Mouse (Mus musculus): ENCODE results near the gene Tmie.

Tmie gene

DNA sequence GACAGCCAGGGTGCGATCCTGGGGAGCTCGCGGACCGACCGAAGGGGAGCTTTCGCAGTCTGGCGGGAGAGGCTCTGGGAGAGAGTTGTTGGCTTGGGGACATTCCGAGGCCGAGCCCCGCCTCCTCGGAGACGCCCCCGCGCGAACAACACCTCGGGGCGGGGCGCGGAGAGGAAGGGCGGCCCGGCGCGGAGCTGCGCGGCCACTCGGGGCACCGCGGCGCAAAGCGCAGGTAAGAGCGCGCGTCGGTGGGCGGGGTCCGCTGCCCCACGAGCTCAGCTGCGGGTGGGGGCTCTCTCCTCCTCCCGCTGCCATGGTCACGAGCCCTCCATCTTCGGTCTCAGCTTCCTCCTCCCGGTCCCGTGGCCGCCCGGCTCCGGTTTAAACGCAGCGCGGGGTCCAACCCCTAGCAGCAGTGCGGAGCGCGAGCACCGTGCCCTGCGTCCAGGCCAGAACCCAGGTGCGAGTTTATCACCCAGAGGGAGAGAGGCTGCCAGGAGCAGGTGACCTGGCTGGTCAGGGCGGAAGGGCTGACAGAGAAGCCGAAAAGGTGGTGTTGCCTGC, at the start of gene Tmie:
Gene Tmie (minus strand): TSS at position 116 of the 564 bp plus-strand sequence.
- DNase-seq, result peak; percentile 91 to 95

DNA sequence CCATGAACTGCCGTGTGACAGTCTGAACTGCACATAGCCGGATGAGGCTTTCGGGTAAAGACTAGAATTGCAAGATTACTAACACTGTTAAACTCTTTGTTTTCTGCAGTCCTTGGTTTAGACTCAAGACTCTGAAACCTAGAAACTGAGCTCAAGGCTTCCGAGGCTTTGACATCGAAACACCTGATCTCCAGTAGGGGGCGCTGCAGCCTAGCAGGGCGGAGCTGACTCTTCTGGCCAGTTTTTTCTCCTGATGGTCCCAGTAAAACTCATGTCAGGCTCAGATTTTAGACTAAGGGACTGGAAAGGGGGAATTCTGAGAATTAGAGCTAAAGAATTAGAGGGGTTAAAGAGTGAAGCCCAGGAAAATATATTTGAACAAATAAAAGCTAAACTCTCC, 42.8 kb upstream of the Tmie start:
- DNase-seq, result peak; percentile 67 to 86

DNA sequence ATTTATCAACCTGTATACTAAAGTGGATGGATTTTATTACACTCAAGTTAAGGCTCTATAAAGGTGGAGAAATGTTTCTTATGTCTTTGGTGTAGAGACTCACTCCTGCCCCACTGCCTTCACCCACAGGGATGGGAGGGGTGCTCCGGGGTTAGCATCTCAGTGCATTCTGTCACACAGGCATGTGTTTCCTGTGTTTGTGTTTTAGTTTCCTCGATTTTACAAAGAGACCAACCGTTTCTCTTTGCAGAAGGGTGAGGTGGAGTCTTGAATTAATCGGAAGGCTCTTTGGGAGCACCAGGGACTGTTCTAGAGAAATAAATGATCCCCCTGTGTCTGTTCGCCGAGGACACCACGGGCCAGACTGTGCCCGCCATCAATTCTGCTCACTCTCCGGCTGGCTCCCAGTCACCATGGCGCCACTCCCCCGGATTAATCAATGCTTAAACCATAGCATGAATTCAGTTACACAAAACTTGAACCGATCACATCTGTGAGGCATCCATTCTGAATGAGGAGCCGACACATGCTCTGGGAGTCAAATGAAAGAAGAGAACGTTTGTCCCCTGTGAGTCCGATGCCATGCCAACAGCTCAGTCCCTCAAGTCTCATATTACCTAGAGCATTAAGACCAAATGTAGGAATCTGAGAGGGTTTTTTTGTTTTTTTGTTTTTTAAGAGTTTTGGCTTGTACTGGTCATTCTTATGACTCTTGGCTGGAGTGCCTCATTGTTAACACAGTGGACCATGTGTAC, 40.9 kb upstream of the Tmie start:
- DNase-seq, result peak; percentile 12 to 56

DNA sequence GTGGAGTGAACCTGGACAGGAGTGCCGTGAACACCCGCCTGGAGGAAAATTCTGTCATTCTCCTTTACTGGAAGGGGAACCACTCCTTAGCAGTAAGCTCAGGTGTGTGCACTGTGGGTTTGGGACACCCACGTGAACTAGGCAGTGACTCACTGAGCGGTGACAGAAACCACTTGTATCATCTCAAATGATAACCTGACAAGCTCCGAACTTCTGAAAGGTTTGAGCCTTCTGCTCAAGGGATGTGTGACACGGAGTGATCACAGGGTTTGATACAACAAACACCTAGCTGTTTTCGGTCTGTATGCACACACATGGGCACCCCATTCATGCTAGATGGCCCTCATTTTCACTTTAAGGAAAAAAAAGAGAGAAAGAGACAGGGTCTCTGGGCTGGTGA, 36.9 kb upstream of the Tmie start, which contains the start of gene Fam240a:
Gene Fam240a (minus strand): TSS at position 76 of the 400 bp plus-strand sequence.
- no peak for DNase-seq

DNA sequence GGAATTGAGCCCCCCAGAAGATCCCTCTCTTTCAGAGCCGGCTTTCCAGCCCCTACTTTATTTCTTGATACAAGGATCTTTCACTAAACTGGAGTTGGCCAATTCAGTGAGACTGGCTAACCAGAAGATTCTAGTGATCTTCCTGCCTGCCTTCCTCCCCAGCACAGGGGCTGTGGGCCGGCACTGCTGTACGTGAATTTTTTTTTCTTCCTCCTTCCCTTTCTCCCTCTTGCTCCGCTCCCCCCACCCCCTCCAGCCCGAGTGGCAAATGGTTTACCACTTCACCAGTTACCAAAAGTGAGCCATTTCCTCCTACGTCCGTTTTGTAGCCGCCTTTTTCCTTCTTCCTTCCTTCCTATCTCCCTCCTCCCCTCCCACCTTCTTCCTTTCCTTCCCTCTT, 35.6 kb upstream of the Tmie start:
- DNase-seq, result no peak

GRCm38 (mm10) chr9:110914631-110915236, 34.8 kb upstream of the Tmie start:
- DNase-seq, result no peak

DNA sequence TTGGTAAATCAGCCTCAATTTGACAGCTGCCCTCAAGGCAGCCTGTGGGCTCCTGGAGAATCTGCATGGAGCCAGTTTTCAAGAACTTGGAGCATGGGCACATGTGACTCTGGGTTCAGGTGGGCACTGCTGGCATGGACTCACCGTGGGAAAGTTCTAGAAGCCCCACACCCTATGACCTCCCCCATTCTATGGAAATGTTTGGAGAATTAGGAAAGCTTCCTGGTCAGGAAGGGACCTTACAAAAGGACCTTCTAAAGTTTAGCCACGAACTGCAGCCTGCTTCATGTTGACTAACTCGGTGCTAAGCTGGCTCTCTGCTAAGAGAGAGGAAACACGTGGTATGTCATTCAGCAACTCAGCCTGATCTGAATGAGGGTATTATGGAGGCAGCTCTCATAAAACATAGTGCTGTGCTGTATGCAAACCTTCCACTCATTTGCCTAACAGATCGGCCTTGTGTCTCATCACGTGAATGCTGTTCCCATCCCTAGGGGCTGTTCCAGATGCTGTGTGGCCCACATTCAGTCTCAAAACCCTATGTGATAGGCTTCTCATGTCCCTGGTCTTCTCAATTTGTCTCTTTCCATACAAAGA, 29.6 kb upstream of the Tmie start:
- DNase-seq, result no peak

DNA sequence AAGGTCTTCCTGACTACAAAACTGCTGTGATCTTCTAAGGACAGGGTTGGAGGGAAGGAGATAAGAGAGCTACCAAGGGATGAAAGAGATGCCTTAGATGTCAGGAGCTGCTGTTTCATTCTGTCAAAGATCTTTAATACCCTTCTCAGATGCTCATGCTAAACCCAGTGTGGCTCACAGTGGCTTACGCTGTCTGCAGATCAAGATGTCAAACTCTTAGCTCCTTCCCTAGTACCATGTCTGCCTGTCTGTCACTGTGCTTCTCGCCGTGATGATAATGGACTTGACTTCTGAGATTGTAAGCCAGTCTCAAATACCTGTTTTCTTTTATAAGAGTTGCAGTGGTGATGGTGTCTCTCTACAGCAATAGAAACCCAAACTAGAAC, 28.7 kb upstream of the Tmie start:
- no peak for DNase-seq

GRCm38 (mm10) chr9:110907838-110908630, 28.1 kb upstream of the Tmie start:
- DNase-seq, result no peak

DNA sequence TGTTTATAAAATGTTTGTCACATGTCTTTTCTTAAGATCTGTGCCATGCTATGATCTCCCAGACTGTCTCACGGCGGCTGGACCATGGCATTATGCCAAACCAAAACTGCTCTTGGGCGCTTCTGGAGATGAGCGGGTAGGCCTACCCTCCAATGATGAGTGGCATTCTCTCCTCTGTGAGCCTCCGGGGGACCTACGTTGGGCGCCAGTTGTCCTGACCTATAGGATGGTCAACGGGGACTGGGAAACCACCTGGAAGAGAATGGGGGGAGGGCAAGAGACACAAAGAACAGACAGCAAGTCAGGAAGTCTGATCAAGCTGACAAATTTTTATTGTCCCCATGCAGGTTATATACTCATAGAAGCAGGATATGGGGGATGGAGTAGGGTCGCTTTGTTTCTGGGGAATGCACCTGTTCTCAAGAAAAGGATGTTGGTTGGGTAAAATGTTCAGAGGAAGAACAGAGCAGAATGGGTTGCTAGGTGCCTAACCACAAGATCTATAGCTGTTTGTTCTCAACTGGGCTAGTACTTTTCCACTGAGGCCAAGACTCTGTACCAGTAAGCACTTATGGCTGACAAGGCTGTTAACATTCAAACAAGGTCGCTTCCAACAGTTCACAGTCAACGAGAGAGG, 27.4 kb upstream of the Tmie start:
- no peak for DNase-seq

DNA sequence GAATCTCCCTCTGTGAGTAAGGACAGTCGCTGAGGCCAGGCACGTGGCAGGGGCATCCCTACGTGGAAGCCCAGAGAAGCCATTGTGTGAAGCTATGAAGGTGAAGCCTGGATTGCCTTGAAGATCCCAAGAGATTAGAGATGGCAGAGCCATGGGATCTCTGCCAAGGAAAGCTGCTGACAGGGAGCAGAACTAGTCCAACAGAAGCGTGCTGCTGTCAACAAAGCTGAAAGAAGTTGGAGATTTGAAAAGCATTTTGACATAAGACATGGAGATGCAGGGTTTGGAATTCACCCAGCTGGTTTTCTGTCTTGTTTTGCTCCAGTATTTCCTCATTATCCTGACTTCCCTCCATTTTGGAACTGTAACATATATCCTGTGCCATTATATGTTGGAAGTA, 22.4 kb upstream of the Tmie start:
- DNase-seq, result no peak

- DNase-seq, result no peak
Measured at GRCm38 (mm10) chr9:110901204-110901603, 21.3 kb upstream of the Tmie start.

DNA sequence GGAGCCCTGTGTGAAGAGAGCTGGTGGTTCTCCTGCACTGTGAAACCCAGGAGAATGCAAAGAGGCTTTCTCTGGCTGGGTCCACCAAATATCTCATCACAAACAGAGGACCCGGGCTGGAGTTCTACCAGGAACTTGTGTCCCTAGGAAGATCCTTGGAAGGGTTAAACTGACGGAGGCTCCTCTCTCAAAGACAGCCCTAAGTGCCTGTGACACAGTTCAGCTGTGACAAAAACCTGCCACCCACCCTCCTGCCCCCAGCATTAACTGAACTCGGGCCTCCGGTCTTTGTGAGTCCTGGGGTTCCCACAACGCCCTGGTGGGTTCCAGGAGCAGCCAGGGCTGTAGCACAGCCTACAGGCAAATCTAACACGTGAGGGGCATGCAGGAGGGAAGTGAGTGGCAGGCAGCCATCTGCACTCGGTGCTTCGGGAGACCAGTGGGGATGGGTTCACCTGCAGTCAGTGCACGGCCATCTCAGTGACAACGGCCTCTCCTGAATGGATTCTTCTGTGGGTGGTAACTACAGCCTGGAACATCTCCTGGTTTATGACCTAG, 19.6 kb upstream of the Tmie start:
- DNase-seq, result no peak

- DNase-seq, result no peak
Measured at GRCm38 (mm10) chr9:110896595-110896994, 16.7 kb upstream of the Tmie start.

GRCm38 (mm10) chr9:110895994-110896393, 16.1 kb upstream of the Tmie start:
- no peak for DNase-seq

DNA sequence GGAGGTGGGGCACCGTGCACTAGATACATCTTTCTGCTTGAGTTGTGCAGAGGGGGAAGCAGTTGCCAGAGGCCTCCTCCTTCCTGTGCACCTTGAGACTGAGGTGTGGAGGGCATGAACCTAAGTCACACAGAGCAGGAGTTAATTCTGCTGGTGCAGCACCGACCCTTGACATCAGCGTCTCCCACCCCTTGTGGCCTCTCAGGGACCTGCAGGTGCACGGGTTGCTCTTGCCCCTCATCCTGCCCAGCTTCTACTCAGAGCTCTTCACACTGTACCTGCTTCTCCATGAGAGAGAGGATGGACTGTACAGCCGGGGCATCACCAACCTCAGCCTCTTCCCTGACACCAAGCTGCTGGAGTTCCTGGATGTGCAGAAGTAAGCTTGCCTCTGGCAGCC, 15.6 kb upstream of the Tmie start:
- DNase-seq, result no peak

- DNase-seq, result no peak
Measured at GRCm38 (mm10) chr9:110893429-110893828, 13.5 kb upstream of the Tmie start.

DNA sequence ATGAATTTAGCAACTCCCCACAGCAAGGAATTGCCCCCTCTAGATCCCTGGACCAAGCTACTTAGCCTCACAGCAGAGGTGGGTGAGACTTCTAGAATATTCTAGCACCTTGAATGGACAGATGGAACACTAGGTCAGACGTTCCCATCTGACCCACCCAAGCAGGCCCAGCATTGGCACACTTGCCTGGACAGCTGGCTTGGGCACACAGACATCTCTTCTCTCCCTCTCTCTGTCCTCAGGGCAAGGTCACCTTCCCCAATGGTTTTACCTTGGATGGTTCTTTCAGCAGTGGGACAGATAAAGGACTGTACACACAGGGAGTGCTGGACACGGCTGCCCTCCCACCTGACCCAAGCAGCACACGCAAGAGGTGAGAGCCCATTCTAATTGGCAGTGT, 12.6 kb upstream of the Tmie start:
- no peak for DNase-seq

DNA sequence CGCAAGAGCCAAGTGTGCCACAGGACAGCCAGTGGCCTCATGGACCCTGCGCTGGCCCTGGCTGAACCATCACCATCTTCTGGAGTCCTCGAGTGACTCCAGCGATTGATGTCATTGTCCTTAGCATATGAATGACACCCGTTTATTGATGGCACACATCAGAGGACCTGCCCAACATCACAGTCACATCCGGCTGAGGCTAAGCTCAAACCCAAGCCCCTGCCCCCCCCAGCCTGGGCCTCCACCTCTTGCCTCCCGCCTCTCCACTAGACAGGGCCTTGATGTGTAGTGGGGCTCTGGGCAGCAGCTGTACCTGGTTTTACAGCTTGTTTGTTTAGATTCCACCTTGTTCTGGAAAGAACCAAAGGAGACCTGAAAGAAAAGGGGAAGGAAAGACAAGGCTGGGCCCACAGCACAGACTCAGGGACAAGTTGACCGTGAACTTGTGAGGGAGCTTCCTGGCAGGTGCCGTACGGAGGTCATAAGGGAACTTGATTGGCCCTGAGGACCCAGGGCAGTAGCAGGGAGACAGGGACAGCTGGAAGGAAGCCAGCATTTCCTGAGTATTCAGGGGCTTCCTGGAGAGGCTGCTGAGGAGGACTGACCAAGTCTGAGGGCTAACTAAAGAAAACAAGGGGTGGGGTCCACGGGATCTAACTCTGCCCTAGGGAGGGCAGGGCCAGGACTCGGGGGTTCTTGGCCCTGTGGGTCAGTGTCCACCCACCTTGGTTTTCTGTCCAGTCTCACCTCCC, 11.3 kb upstream of the Tmie start:
- peak; percentile 75 to 76 for DNase-seq

GRCm38 (mm10) chr9:110890026-110890783, 10.3 kb upstream of the Tmie start:
- peak; percentile 52 to 82 for DNase-seq

- peak in 1 of 2 experiments; percentile 37 for DNase-seq
Measured at GRCm38 (mm10) chr9:110888935-110889334, 9.0 kb upstream of the Tmie start.

Data from kidney, postnatal 25 days (tissue).